27 mouse cellular contexts compared by ENCODE assay signal in genomic region chr17:56414785-56415184, GRCm38 (mm10).
"Had no signal": no experiment of that assay in that cellular context is flagged by ENCODE, and none has a peak within 500 bp of the region (broad histone marks: within the 10 kb centered on the region; RNA-seq: fewer than 3 reads in every experiment).

No protein-coding gene starts in this region.

- H3K27ac ChIP-seq: gastrocnemius, adult 2 months; heart, adult 2 months; hindbrain, embryonic 10.5 days; hindbrain, embryonic 12.5 days; hindbrain, embryonic 14.5 days; intestine, embryonic 15.5 days; limb, embryonic 10.5 days; limb, embryonic 12.5 days; liver, embryonic 13.5 days; liver, embryonic 15.5 days had no signal

- ATAC-seq: hindbrain, embryonic 16.5 days; inflammation-experienced regulatory T-cells, adult 6 months; intestine, embryonic 15.5 days; intestine, postnatal 0 days had no signal

- H3K9me3 ChIP-seq: heart, embryonic 12.5 days; hindbrain, embryonic 10.5 days; hindbrain, embryonic 12.5 days; intestine, embryonic 15.5 days; limb, embryonic 10.5 days; limb, embryonic 12.5 days; liver, embryonic 13.5 days; liver, embryonic 15.5 days had no signal

- H3K9ac ChIP-seq: heart, embryonic 12.5 days; hindbrain, embryonic 12.5 days; hindbrain, embryonic 14.5 days; intestine, embryonic 15.5 days; limb, embryonic 12.5 days; liver, embryonic 13.5 days; liver, embryonic 15.5 days had no signal

- H3K4me2 ChIP-seq: heart, embryonic 12.5 days; hindbrain, embryonic 12.5 days; hindbrain, embryonic 14.5 days; intestine, embryonic 15.5 days; limb, embryonic 12.5 days; liver, embryonic 11.5 days; liver, embryonic 13.5 days; liver, embryonic 15.5 days had no signal

- DNase-seq: gastrocnemius, adult 2 months; gastrocnemius, postnatal 10 days; gastrocnemius, postnatal 25 days; heart, adult 11 months; heart, adult 2 months; heart, postnatal 10 days; heart, postnatal 4 days; kidney, adult 18-20 months; kidney, adult 8-10 months; kidney, postnatal 10 days; kidney, postnatal 25 days; layer of hippocampus, adult 9-11 months; layer of hippocampus, postnatal 36 days; liver; liver, embryonic 13.5 days had no signal

- H3K4me3 ChIP-seq: gastrocnemius, adult 2 months; heart, adult 2 months; heart, embryonic 12.5 days; hindbrain, embryonic 10.5 days; hindbrain, embryonic 12.5 days; intestine, embryonic 15.5 days; limb, embryonic 10.5 days; limb, embryonic 12.5 days; liver, embryonic 13.5 days; liver, embryonic 15.5 days had no signal

- H3K27me3 ChIP-seq: heart, embryonic 12.5 days; hindbrain, embryonic 12.5 days; intestine, embryonic 15.5 days; limb, embryonic 12.5 days; liver, embryonic 13.5 days; liver, embryonic 15.5 days had no signal
